Mouse (Mus musculus) left cerebral cortex, adult 11 months (tissue): ENCODE results near the gene Armc9.

ENCODE experiments used
- DNase-seq: peaks from one replicate; pipeline ENCODE4 v3.0.0; 2022; ENCODE audit warnings: low spot score

The Armc9 gene

GRCm38 (mm10) chr1:86281781-86282536, 127.4 kb downstream of the Armc9 start:
- peak; percentile 26 for DNase-seq

- DNase-seq: no peak
Observed at GRCm38 (mm10) chr1:86284101-86284500, 129.5 kb downstream of the Armc9 start.

- DNase-seq: no peak
Observed at GRCm38 (mm10) chr1:86285295-86285694, 130.7 kb downstream of the Armc9 start.

- no peak for DNase-seq
Observed at GRCm38 (mm10) chr1:86287473-86287872, 132.9 kb downstream of the Armc9 start.

- no peak for DNase-seq
Observed at GRCm38 (mm10) chr1:86290452-86290851, 135.9 kb downstream of the Armc9 start.

DNA sequence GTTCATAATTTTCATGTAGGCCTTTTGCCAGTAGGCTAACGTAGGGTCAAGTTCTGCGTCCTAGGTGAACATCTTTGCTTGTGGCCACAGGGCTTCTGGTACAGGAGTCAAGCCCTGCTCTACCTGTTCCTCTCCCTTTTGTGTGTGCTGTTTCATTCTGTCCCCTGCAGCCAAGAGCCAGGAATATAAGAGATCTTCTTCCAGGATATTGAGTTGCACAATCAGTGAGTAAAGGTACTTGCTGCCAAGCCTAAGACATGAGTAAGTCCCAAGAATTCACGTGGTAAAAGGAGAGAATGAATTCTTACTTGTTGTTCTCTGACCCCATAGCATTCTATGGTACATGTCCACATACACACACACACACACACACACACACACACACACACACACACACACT, 138.5 kb downstream of the Armc9 start:
- no peak for DNase-seq

DNA sequence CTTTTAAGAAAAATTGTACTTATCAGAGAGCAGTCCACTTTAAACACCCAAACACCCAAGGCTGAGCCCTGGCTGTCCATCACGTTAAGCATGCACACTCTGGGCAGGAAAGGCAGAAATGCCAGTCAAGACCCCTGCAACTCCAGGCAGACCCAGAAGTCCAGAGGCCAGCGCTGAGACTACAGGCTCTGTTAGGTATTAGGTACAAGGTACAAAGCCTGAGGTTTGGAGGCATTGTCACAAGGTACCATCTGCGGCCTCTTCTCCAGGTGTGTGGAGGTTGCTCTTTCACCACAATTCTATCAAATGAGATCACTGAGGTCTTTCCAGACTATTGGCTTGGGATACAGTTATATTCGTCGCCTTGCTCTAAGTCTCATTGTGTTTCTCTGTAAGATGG, 139.3 kb downstream of the Armc9 start:
- no peak for DNase-seq

GRCm38 (mm10) chr1:86294472-86294871, 139.9 kb downstream of the Armc9 start:
- DNase-seq: no peak

DNA sequence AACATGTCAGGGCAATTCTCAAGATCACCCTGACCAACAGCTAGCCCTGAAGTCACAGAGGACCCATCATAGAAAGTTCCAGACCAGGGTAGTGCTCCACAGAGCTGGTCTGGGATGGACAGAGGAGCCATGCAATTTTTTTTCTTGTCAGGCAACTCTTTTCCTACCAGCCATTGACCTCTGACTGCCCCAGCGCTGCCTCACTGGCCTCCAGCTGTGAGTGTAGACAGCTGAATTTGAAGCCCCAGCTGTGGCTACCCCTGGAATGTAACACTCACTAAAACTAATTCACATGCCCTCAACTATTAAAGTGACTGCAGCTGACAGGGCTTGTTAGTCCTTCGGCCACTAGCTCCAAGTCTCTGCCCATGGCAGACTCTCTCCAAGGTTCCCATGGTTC, 145.5 kb downstream of the Armc9 start:
- DNase-seq: no peak

DNA sequence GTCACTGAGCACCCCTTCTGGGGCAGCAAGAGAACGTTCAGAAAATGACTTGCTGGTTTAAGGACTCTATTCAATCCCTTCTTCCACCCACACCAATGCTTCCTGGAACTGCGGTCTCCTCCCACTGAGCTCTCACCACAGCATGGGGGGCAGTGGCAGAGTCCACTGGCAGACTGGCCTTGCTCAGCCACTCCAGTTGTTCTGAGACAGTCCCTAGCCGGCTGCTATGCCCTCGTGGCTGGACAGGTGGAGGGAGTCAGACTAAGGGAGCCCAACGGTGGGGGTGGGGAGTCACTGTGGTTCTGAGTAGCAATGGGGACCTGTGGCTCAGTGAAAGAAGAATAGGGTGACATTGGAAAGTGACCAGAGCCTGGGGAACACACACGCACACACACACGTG, 146.2 kb downstream of the Armc9 start:
- DNase-seq: no peak

DNA sequence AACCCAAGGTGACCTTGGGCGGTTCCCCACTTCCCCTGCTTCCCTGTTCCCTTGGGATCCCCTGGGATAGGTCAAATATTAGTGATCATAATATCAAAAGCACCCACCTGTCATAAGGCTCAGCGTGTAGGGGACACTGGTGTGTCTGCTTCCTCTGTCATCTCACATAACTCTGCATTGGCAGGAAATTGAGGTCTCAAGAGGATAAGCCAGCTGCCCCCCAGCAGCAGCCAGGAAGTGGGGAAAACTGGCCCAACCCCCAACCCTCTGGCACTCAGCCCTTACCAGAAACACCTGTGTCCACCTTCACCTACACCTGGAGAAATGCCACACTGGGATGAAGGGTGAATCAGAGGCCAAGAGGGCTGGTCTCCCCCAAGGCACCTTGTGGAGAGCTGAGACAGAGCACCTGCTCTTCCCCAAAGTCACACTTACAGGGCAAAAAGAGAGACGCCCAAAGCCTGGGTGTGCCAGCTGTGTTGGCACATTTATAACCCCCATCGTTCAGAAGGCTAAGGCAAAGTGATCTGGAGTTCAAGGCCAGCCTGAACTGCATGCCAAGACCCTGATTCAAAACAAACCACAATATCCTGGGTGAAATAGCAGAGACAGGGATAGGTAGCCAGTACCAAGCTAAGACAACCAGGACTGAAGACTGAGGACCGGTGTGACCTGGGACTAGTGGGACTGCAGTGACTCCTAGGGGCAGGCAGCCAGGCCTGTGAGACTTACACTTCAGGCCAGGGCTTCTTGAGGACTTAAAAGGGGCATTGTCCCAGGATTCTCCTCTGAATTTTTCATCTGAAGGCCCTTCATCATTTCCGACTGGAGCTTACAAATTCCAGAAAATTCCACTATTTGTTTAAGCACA, 146.9 kb downstream of the Armc9 start:
- no peak for DNase-seq

GRCm38 (mm10) chr1:86302532-86302931, 148.0 kb downstream of the Armc9 start, which contains the start of gene B3gnt7:
TSS of gene B3gnt7 (plus strand) at chr1:86302832.
- no peak for DNase-seq

DNA sequence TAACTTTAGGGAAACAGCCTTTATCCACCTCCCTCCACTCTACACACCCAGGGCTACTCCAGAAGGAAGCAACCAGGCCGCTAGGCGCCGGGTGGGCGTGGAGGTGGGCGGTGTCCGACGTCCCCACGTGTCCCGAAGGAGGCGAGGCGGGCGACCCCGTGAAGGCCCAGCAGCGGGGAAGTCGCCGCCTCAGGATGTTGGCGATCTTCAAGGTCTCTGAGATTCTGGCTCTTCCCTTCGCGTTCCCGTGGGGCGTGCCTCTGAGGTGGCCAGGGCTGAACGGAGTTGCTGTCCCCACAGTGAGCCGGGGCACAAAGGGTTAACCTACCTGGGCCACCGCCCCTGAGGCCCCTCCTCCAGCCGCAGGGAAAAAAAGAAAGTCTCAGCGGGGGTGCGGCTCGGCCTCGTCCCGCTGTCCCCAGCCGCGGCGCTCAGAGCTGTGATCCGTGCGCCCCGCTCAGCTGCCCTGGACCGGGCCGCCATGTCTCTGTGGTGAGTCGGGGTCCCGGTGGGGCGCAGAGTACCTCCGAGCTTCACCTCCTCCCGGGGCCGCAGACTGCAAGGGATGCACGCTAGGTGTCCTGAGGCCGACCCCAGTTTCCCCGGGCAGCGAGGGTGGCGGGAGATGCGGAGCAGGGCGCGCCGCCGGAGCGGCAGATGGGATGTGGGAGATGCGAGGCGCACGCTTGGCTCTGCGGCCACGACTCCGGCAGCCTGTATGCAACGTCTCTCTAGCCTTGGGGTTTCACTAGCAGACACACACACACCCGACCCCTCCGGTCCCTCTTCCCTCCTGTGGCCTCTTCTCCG, 148.7 kb downstream of the Armc9 start:
- no peak for DNase-seq

DNA sequence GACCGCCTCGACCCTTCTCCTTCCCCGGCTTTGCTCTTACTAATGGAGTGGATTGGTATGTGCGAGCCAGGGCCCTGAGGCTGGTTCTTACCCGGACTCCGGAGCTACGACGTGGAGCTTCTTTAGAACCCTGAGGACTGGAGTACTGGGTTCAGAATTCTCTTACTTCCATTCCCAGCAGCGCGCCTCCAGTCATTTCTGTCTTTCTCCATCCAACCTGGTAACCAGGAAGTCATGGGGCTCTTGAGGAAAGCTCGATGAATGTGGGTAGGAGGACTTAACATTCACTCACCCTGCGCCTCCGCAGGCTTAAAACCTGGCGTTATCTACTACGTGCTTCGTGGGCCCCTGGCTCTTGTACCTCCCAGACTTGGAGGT, 149.3 kb downstream of the Armc9 start:
- DNase-seq: no peak

DNA sequence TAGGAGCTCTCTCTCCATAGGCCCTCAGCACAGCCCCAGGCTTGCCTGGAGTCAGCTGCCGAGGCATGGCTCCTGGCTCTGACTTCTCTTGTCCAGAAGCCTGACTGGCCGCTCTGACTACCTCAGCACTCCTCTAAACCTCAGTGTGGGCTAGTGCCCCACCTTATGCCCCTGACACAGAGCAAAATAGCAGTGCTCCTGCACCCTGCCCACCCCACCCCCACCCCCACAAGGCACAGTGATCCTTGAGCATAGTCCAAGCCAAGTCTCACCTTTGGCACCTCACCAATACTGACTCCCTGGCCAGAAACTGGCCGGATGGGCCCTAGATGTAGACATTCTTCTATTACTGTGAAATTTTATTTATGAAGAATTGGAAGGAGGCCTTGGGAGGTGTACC, 152.1 kb downstream of the Armc9 start:
- DNase-seq: no peak

DNA sequence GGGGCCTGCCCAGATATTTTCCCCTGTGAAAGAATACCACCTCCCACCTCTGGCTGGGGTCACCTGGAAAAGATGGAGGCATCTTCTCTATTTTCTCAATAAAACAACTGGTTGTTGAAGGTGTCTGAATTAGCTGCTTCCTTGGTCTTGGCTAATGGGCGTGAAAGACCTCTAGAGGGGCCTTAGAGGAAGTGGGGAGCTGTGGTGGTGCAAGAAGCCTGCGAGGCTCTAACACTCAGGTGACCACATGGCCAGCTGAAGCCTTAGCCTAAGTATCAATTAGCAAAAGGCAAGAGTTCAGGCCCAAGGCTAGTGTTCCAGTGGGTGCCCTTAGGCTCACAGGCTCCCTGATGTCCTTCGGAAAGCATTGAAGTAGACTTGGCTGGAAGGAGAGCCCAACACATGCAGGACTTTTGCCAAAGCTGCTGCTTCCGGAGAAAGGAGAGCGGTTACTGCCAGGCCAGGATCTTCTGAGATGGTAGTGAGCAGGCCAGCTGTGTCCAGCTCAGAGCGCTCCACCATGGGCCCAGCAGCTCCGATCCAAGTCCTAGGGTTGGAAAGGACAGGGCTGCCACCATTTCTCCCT, 152.7 kb downstream of the Armc9 start:
- DNase-seq: no peak

GRCm38 (mm10) chr1:86307871-86308641, 153.5 kb downstream of the Armc9 start:
- no peak for DNase-seq

- no peak for DNase-seq
Observed at GRCm38 (mm10) chr1:86309270-86309833, 154.8 kb downstream of the Armc9 start.

GRCm38 (mm10) chr1:86310536-86311310, 156.1 kb downstream of the Armc9 start:
- DNase-seq: no peak

DNA sequence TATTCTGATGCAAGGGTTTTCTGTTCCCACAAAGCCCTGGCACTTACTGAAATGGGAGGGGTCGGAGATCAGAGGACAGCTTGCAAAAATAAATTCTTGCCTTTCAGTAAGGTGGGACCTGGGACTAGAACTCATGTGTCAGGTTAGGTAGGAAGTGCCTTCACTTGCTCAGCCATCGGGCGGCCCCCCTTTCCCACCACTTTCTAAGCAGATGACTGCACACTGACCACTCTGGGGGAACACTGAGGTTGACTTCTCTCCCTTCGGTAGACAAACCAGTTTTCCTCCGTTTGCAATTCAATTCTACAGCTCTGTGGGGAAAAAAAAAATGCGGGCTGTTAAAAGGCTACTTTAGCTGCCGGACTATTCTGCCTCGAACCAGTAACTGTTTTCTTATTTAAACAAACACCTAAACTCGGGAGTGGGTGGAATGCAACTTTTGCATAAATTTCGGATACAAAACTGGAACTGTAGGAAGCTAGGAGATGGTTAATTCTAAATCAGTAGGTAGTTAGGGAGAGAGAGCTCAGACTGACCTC, 157.0 kb downstream of the Armc9 start:
- no peak for DNase-seq
